Mouse (Mus musculus) brain, embryonic 14.5 days (tissue): ENCODE results near the gene Ercc4. TPM values are rescaled to one million over a fixed set of nuclear protein-coding genes. Genes with fewer than 3 reads are reported as not detected.

ENCODE experiments used
- DNase-seq: peaks from one replicate; pipeline ENCODE4 v3.0.0-alpha.2; 2011; ENCODE audit warnings: low read depth
- CTCF ChIP-seq: fragments of 200-500 bp; IDR thresholded peaks from 2 replicates; pipeline ENCODE4 v1.5.1; 2012; ENCODE audit warnings: inconsistent platforms, mild to moderate bottlenecking, moderate library complexity, borderline replicate concordance; ENCODE audit not compliant: insufficient read depth, insufficient read length; ENCODE audit errors: extremely low read depth
- POLR2A ChIP-seq: fragments of 200-500 bp; IDR thresholded peaks from 2 replicates; pipeline ENCODE4 v1.6.1; 2012; ENCODE audit warnings: mild to moderate bottlenecking, inconsistent platforms, borderline replicate concordance; ENCODE audit not compliant: poor library complexity, insufficient read depth, insufficient read length, severe bottlenecking; ENCODE audit errors: extremely low read depth
- polyA plus RNA-seq: library from polyadenylated mRNA; depleted of rRNA; stranded (reverse); fragments of >200 nt; gene quantifications from 2 replicates; pipeline ENCODE4 v1.2.3, GENCODE M21; 2012; rRNA removed

Gene Ercc4
- polyA plus RNA-seq, 1 experiment, result 17.9 TPM

DNA sequence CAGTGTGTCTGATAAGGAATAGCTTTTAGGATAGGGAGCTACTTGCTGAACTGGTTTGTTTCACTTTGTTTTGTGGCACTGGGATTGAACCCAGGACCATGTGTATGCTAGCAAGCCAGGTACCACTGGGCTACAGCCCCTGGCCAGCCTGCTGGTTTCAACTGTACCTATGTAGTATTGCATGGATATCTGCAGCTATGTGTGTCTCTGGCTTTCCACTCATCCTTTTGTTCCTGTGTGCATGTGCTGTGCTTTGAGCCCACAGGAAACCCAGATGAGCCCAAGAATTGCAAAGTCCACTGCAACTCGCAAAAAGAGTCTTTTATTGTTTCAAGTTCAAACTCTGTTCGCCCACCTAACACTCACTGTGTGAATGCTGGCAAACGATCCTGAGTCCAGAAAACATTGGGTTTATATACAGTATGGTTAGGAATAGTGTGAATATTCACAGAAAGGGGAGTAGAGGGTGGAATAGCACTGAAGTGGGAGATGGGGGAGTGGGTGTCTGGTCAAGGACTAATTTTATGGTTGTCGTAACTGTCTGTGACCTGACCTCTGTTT lies 73.8 kb downstream of the Ercc4 start:
- no peak for DNase-seq
- TF ChIP-seq CTCF (no peak), POLR2A (no peak)

DNA sequence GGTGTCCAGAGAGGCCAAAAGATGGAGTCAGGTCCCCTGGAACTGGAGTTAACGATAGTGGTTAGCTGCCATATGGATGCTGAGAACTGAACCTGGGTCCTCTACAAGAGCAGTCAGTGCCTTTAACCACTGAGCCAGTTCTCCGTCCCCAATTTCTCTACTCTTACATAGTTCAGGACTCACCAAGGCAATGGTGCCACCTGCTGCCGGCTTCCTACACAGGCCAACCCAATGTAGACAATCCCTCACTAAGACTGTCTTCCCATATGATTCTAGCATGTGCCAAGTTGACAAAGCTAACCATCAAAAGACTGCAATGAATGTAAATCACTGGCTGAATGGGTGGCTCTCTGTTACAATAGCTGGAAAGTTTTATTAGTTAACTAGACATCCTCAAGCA lies 74.9 kb downstream of the Ercc4 start:
- no peak for TF ChIP-seq CTCF
- no peak for TF ChIP-seq POLR2A
- DNase-seq, result no peak

- TF ChIP-seq CTCF (no peak), POLR2A (no peak)
- peak; percentile 28 for DNase-seq
Measured at GRCm38 (mm10) chr16:13189430-13190107, 80.1 kb downstream of the Ercc4 start.

GRCm38 (mm10) chr16:13190471-13190870 lies 81.0 kb downstream of the Ercc4 start:
- TF ChIP-seq POLR2A (no peak), CTCF (no peak)
- DNase-seq, result no peak

DNA sequence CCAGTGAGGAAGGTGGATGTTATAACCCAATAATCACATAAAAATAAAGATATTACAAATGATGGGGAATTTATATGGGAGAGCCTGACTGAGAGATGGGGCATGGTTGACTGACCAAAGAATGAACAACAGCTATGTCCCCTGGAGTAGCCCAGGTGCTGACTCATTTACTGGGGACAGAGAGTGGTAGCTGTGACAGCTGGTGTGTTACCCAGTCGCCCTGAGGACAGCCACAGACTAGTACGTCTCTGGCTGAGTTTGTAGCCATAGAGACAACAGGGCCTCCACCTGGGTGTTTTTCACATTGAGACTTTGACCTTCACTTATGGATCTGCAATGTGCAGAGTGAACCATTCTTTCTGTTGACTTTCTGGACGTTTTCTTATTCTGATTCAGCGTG lies 81.7 kb downstream of the Ercc4 start:
- TF ChIP-seq CTCF (no peak), POLR2A (no peak)
- no peak for DNase-seq

GRCm38 (mm10) chr16:13193663-13194071 lies 84.2 kb downstream of the Ercc4 start:
- peak; percentile 21 for DNase-seq
- TF ChIP-seq CTCF (no peak), POLR2A (no peak)

- no peak for DNase-seq
- TF ChIP-seq POLR2A (no peak), CTCF (no peak)
Measured at GRCm38 (mm10) chr16:13194882-13195281, 85.4 kb downstream of the Ercc4 start.

DNA sequence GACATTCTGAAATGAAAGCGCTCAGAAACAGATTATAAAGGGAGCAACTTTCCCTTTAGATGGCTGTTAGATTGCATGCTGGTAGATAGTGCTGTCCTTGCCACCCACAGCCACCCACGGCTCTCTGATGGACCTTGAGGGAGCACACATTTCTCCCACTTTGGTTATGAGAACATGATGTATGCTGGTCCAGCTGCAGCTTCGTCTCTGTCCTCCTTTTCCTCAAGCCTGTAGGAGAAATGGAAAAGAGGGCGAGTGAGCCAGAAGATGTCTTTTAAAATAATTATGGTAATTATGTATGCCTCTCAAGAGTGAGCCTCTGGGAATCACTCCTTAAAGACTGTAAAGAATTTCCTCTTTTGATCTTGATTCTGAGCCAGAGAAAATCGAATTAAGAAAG lies 87.1 kb downstream of the Ercc4 start:
- peak; percentile 23 for DNase-seq
- no peak for TF ChIP-seq POLR2A
- TF ChIP-seq CTCF, result no peak

GRCm38 (mm10) chr16:13197293-13197692 lies 87.8 kb downstream of the Ercc4 start:
- TF ChIP-seq POLR2A (no peak), CTCF (no peak)
- peak; percentile 59 for DNase-seq

DNA sequence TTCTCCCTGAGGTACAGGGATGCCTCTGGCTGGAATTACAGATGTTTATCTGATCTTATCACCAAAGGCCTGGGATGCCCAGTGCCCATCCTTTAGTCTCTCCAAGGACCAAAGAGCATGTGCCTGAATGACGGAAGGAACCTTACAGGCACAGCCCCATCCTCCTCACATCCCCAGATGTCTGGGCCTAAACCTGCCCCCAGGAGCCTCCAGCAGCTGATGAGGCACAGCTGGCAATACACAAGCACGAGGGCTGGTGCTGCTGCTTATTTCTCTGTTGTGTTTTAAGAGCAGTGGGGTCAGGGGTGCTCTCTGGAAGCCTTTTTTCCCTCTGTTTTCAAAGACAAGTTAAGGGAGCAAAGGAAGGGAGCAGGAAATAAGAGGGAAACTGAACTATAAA lies 89.7 kb downstream of the Ercc4 start:
- TF ChIP-seq CTCF (no peak), POLR2A (no peak)
- no peak for DNase-seq

Other genes starting within 250 kb of the Ercc4 start
- gene Mrtfb, start 146.8 kb downstream of the Ercc4 start, polyA plus RNA-seq, result 6.0 and 12.1 TPM in 2 replicates